Mouse (Mus musculus): ENCODE results near the gene Hoxa10.

GRCm38 (mm10) chr6:52205221-52205620 is 35.4 kb downstream of the Hoxa10 start:
- TF ChIP-seq CTCF (IDR thresholded peaks at IDR 0.05; ENCODE audit: low read depth) = no peak
- TF ChIP-seq EP300 (IDR thresholded peaks at IDR 0.05; ENCODE audit: low read depth) = no peak

All from heart, postnatal 0 days (tissue).